Mouse (Mus musculus) neural tube, embryonic 11.5 days (tissue): ENCODE measurements around the gene Ifit3b. TPM values are rescaled to one million over a fixed set of nuclear protein-coding genes. Genes with fewer than 3 reads are reported as not detected.

Source experiments
- ATAC-seq: fragments of 200-750 bp; cut with Nextera tagmentation; 2 replicates; pipeline ENCODE4 v1.8.0; 2017; ENCODE audit warnings: moderate number of reproducible peaks, mild to moderate bottlenecking, moderate TSS enrichment, moderate library complexity; ENCODE audit not compliant: insufficient read depth, low FRiP score, low TSS enrichment
- DNase-seq: peaks from one replicate; pipeline ENCODE4 v3.0.0-alpha.2; 2015; ENCODE audit warnings: low spot score
- H3K27ac ChIP-seq: fragments of 300-500 bp; sonication (generic); 2 replicates; pipeline ENCODE4 v1.5.1; 2014; ENCODE audit warnings: low read depth, mild to moderate bottlenecking, low read length
- H3K27me3 ChIP-seq: fragments of 300-500 bp; sonication (generic); 2 replicates; pipeline ENCODE4 v1.6.1; 2014; ENCODE audit warnings: mild to moderate bottlenecking, low read length, mixed read lengths; ENCODE audit not compliant: control insufficient read depth, insufficient read depth
- H3K36me3 ChIP-seq: fragments of 300-500 bp; sonication (generic); 2 replicates; pipeline ENCODE4 v1.6.1; 2014; ENCODE audit warnings: mild to moderate bottlenecking, low read length, moderate library complexity, mixed read lengths; ENCODE audit not compliant: control insufficient read depth, insufficient read depth
- H3K4me1 ChIP-seq: fragments of 300-500 bp; sonication (generic); 2 replicates; pipeline ENCODE4 v1.6.1; 2014; ENCODE audit warnings: low read length, mixed read lengths; ENCODE audit not compliant: control insufficient read depth, insufficient read depth
- H3K4me2 ChIP-seq: fragments of 300-500 bp; sonication (generic); 2 replicates; pipeline ENCODE4 v1.6.1; 2014; ENCODE audit warnings: low read depth, mild to moderate bottlenecking, moderate library complexity
- H3K4me3 ChIP-seq: fragments of 300-500 bp; sonication (generic); 2 replicates; pipeline ENCODE4 v1.5.1; 2014; ENCODE audit warnings: low read depth, low read length
- H3K9ac ChIP-seq: fragments of 300-500 bp; sonication (generic); 2 replicates; pipeline ENCODE4 v1.6.1; 2014; ENCODE audit warnings: mild to moderate bottlenecking, low read length
- H3K9me3 ChIP-seq: fragments of 300-500 bp; sonication (generic); 2 replicates; pipeline ENCODE4 v1.6.1; 2016; ENCODE audit warnings: low read length; ENCODE audit not compliant: control insufficient read depth
- WGBS: fragments of 180-500 bp; shearing (Covaris S2); extraction: QIAGEN DNeasy Blood & Tissue Kit; methylation state at CpG from one replicate; pipeline ENCODE4 v1.1.7; 2014; 5-methylcytosine and 5-hydroxymethylcytosine counted together
- polyA plus RNA-seq: library from polyadenylated mRNA; unstranded; fragments of >200 nt; fragmentation: Nextera tagmentation; extraction: Ambion mirVana; gene quantifications from 2 replicates; pipeline ENCODE4 v1.2.1, GENCODE M21; 2014

The Ifit3b gene
- polyA plus RNA-seq, 1 experiment from 2014 or later, result not detected

DNA sequence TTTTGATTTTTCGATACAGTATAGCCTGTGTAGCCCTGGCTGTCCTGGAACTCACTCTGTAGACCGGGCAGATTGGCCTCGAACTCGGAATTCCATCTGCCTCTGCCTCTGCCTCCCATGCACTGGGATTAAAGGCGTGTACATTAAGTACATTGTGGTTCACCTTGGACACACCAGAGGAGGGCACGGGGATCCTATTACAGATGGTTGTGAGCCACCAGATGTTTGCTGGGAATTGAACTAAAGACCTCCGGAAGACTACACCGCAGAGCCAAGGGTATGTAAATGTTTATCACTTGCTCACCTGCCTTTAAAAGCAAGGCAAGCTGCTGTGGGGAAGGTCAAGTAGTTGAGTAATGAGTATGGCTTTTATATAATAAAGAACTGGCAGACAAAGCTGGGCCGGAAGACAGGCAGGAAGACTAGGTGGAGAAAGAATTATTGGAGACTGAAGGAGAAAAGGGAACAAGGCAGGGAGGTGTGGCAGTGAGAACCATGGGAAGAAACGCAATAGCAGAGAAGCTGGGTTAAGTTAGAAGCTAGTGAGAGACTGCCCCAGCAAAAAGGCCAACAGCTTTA is 47.5 kb downstream of the Ifit3b start:
- Histone ChIP-seq H3K36me3 (no peaks in the 10 kb centered on the region), H3K4me3 (no peak overlapping the region), H3K4me1 (no peaks in the 10 kb centered on the region), H3K9ac (no peak overlapping the region), H3K27ac (no peak overlapping the region), H3K9me3 (no peaks in the 10 kb centered on the region), H3K4me2 (no peak overlapping the region), H3K27me3 (no peaks in the 10 kb centered on the region)
- ATAC-seq (no peak), DNase-seq (no peak)
- WGBS, result 92% methylated on average over 10 of the region's 10 CpGs

DNA sequence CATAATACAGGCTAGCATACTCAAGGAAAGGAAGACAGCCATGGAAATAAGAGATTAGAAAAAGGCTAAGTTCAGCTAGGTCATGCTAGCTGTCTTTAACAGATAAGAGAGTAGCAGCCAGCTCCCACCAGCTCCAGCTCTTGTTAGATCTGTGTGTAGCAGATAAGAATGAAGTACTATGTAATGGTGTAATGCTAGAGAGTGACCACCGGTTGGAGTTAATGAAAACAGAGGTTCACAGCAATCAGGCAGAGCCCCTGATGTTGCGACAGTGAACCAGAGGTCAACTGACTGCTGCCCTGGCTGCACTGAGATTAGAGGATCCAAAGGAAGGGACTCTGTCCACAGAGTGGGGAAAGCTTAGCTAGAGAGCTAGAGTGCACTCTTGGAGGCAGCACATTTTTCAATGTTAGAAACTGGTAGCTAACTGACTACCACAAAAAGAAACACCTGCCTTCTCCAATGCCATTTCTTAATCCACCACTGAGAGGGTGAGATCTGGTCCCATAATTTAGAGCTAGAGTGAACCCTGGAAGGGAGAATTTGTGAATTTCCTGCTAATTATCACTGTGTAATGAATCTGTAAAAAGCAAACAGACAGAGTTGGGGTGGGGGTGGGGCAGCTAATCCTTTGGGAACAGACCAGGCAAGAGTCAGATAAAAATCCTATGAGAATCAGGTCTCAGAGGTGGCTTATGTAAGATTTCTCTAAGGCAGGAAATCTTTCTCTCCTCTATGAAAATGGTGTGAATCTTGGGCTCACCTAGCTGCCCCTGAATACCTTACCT is 48.9 kb downstream of the Ifit3b start:
- WGBS, result 34% methylated on average over 2 of the region's 2 CpGs
- H3K27ac ChIP-seq, result no peak overlapping the region
- no peaks in the 10 kb centered on the region for H3K4me1 ChIP-seq
- H3K9ac ChIP-seq, result no peak overlapping the region
- H3K27me3 ChIP-seq, result no peaks in the 10 kb centered on the region
- no peak overlapping the region for H3K4me3 ChIP-seq
- H3K4me2 ChIP-seq, result no peak overlapping the region
- H3K9me3 ChIP-seq, result no peaks in the 10 kb centered on the region
- DNase-seq (no peak), ATAC-seq (no peak)
- H3K36me3 ChIP-seq, result no peaks in the 10 kb centered on the region

DNA sequence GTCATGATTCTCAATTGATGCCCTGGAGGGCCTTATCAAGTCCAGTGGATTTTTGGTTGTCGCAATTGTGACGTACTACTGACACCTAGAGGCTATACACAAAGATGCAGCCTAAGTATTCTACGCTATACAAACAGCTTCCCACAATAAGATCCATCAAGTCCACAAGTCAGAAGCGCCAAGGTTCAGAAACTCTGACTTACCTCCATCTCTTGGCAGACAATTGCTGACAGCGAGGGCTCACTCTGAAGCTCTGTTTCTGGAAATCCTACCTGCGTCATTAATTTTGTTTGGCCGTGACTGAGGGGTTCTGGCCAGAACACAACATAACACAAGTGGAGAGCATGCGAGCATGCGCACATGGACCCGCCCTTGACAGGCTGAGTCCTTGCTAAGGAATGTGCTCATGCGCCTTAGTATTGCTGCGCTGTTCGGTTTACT is 54.3 kb downstream of the Ifit3b start:
- ATAC-seq (peak; percentile 83), DNase-seq (peak; percentile 70)
- no peak overlapping the region for H3K9ac ChIP-seq
- H3K36me3 ChIP-seq, result no peaks in the 10 kb centered on the region
- H3K4me2 ChIP-seq, result peak overlapping the region; percentile 26; the same call in 1 of the 2 replicates
- 0 out of 2 replicates have a peak overlapping the region, but pooled peaks have one; percentile 11 for H3K4me3 ChIP-seq
- no peak overlapping the region for H3K27ac ChIP-seq
- no peaks in the 10 kb centered on the region for H3K4me1 ChIP-seq
- no peaks in the 10 kb centered on the region for H3K27me3 ChIP-seq
- H3K9me3 ChIP-seq, result no peaks in the 10 kb centered on the region
- 20% methylated on average over 13 of the region's 13 CpGs for WGBS

DNA sequence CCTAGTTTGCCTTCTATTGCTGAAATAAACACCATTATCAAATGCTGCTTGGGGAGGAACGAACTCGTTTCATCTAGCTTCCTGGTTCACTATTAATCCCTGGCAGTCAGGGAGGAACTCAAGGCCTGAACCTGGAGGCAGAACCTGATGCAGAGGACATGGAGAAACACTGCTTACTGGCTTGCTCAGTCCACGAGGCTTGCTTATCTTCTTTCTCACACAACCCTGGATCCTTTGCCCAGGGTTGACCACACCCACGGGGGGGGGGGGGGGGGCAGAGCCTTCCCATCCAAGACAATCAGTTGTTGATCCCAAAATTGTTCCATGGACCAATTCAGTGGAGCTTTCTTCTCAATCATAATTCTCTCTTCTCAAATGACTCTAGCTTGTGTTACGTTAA is 55.0 kb downstream of the Ifit3b start:
- H3K4me2 ChIP-seq, result no peak overlapping the region
- H3K9ac ChIP-seq, result no peak overlapping the region
- H3K36me3 ChIP-seq, result no peaks in the 10 kb centered on the region
- H3K4me1 ChIP-seq, result no peaks in the 10 kb centered on the region
- H3K27ac ChIP-seq, result no peak overlapping the region
- no peaks in the 10 kb centered on the region for H3K9me3 ChIP-seq
- DNase-seq (no peak), ATAC-seq (no peak)
- no peak overlapping the region for H3K4me3 ChIP-seq
- no peaks in the 10 kb centered on the region for H3K27me3 ChIP-seq
- WGBS, result 54% methylated on average over 5 of the region's 5 CpGs

Other genes starting within 250 kb of the Ifit3b start
- 2.0 and 3.1 TPM in 2 replicates for gene Ch25h, start 132.8 kb upstream of the Ifit3b start, polyA plus RNA-seq
- 26.5 and 27.5 TPM in 2 replicates for gene Lipa, start 80.5 kb upstream of the Ifit3b start, polyA plus RNA-seq
- 4.3 and 4.8 TPM in 2 replicates for gene Ifit2, start 57.3 kb upstream of the Ifit3b start, polyA plus RNA-seq
- gene Ifit3, start 24.4 kb upstream of the Ifit3b start, polyA plus RNA-seq, result 0.30 and 0.34 TPM in 2 replicates
- 0.11 and 0.22 TPM in 2 replicates for gene Ifit1bl1, start 6.0 kb upstream of the Ifit3b start, polyA plus RNA-seq
- gene Ifit1bl2, start 32.8 kb downstream of the Ifit3b start, polyA plus RNA-seq, result 0.11 TPM in 1 of 2 replicates, not detected in the other
- 0.11 TPM in 1 of 2 replicates, not detected in the other for gene Ifit1, start 32.9 kb downstream of the Ifit3b start, polyA plus RNA-seq
- 1.3 and 2.0 TPM in 2 replicates for gene Slc16a12, start 139.3 kb downstream of the Ifit3b start, polyA plus RNA-seq